ENCODE assay signal across 8 mouse cellular contexts in genomic region chr4:155841651-155842270, GRCm38 (mm10). TPM values are rescaled to one million over a fixed set of nuclear protein-coding genes. Genes with fewer than 3 reads are reported as not detected.
A peak's percentile ranks its signal among the peaks of the same experiment; 100 is the strongest.
DNase-seq lines count a peak whose midpoint lies in the region; ATAC-seq and TF ChIP-seq lines count a peak whose summit lies in the region.

No protein-coding gene starts in this region.

- TF ChIP-seq CTCF in forebrain, postnatal 0 days (IDR thresholded peaks at IDR 0.05; ENCODE audit: low read depth) = no peak
- no peak for TF ChIP-seq CTCF in small intestine, adult 2 months (IDR thresholded peaks at IDR 0.05; ENCODE audit: extremely low read depth, insufficient read length, insufficient replicate concordance, low read depth, low read length)

- H3K9me3 ChIP-seq in forebrain, embryonic 10.5 days = no peaks in the 10 kb centered on the region; the same call in 1 of the 2 replicates
- H3K9me3 ChIP-seq in forebrain, postnatal 0 days (ENCODE audit: low read length) = no peaks in the 10 kb centered on the region
- H3K9me3 ChIP-seq in limb, embryonic 11.5 days (ENCODE audit: control insufficient read depth, low read length) = no peaks in the 10 kb centered on the region

- ATAC-seq in forebrain, postnatal 0 days = no peak
- ATAC-seq in limb, embryonic 11.5 days (ENCODE audit: insufficient number of reproducible peaks, low FRiP score, low TSS enrichment, low read depth) = 0 out of 2 replicates have a peak, but pooled peaks have one; percentile 5
- no peak for ATAC-seq in inflammation-experienced regulatory T-cells, adult 6 months

- H3K36me3 ChIP-seq in forebrain, embryonic 10.5 days (replicated peaks) = peaks cover 24% of the 10 kb centered on the region
- 0 out of 2 replicates have a peak, but pooled peaks cover 4% of the 10 kb centered on the region for H3K36me3 ChIP-seq in forebrain, postnatal 0 days (ENCODE audit: insufficient read depth)
- H3K36me3 ChIP-seq in limb, embryonic 11.5 days (ENCODE audit: control insufficient read depth, insufficient read depth, low read length) = no peaks in the 10 kb centered on the region
- H3K36me3 ChIP-seq in small intestine, adult 2 months (ENCODE audit: control insufficient read depth, insufficient read depth, low read length) = no peaks in the 10 kb centered on the region

- 0 out of 2 replicates have a peak overlapping the region, but pooled peaks have one; percentile 73 for H3K27ac ChIP-seq in forebrain, embryonic 10.5 days
- no peak overlapping the region for H3K27ac ChIP-seq in forebrain, postnatal 0 days (ENCODE audit: low read depth, low read length)
- H3K27ac ChIP-seq in limb, embryonic 11.5 days (replicated peaks; ENCODE audit: low read depth, low read length) = no peak overlapping the region
- no peak overlapping the region for H3K27ac ChIP-seq in small intestine, adult 2 months (ENCODE audit: insufficient read depth, low read depth, low read length)

- peak overlapping the region; percentile 56 for H3K4me3 ChIP-seq in forebrain, embryonic 10.5 days
- no peak overlapping the region for H3K4me3 ChIP-seq in forebrain, postnatal 0 days (ENCODE audit: low read depth, low read length)
- H3K4me3 ChIP-seq in limb, embryonic 11.5 days (ENCODE audit: low read depth, low read length) = no peak overlapping the region
- H3K4me3 ChIP-seq in small intestine, adult 2 months (ENCODE audit: low read depth, low read length) = peak overlapping the region; percentile 76

- H3K9ac ChIP-seq in forebrain, postnatal 0 days = no peak overlapping the region
- H3K9ac ChIP-seq in limb, embryonic 11.5 days (ENCODE audit: low read length) = no peak overlapping the region

- no peak for DNase-seq in forebrain, embryonic 10.5 days (ENCODE audit: extremely low spot score, low spot score)
- DNase-seq in forebrain, postnatal 0 days = no peak
- DNase-seq in spleen, postnatal 4 days (ENCODE audit: low spot score in 2 of 2) = peak; percentile 16 to 69
- DNase-seq in spleen, postnatal 10 days (ENCODE audit: low spot score in 2 of 2) = no peak
- DNase-seq in limb, embryonic 11.5 days (ENCODE audit: low spot score) = no peak
- DNase-seq in right cerebral cortex, postnatal 36 days (ENCODE audit: low spot score in 2 of 2) = no peak

- 35% methylated on average over 38 of the region's 38 CpGs for WGBS in forebrain, embryonic 10.5 days
- 42% methylated on average over 38 of the region's 38 CpGs for WGBS in forebrain, postnatal 0 days
- 40% methylated on average over 38 of the region's 38 CpGs for WGBS in limb, embryonic 11.5 days
- 41% methylated on average over 38 of the region's 38 CpGs for WGBS in small intestine, adult 2 months

- peaks cover 48% of the 10 kb centered on the region for H3K4me1 ChIP-seq in forebrain, embryonic 10.5 days
- H3K4me1 ChIP-seq in forebrain, postnatal 0 days (ENCODE audit: insufficient read depth) = peaks cover 4% of the 10 kb centered on the region; the same call in 1 of the 2 replicates
- H3K4me1 ChIP-seq in limb, embryonic 11.5 days (ENCODE audit: control insufficient read depth, insufficient read depth, low read length) = peaks cover 11% of the 10 kb centered on the region
- H3K4me1 ChIP-seq in small intestine, adult 2 months (ENCODE audit: control insufficient read depth, insufficient read depth, insufficient read length, low read length) = peaks cover 14% of the 10 kb centered on the region

- no peak for TF ChIP-seq POLR2A in small intestine, adult 2 months (IDR thresholded peaks at IDR 0.05; ENCODE audit: low read depth, low read length)

- no peak overlapping the region for H3K4me2 ChIP-seq in forebrain, postnatal 0 days (ENCODE audit: low read depth)
- peak overlapping the region; percentile 55; the same call in 1 of the 2 replicates for H3K4me2 ChIP-seq in limb, embryonic 11.5 days (ENCODE audit: low read depth, severe bottlenecking)

- H3K27me3 ChIP-seq in forebrain, embryonic 10.5 days (ENCODE audit: poor library complexity, severe bottlenecking) = peaks cover 30% of the 10 kb centered on the region
- no peaks in the 10 kb centered on the region for H3K27me3 ChIP-seq in forebrain, postnatal 0 days (ENCODE audit: insufficient read depth, low read length)
- no peaks in the 10 kb centered on the region; the same call in 1 of the 2 replicates for H3K27me3 ChIP-seq in limb, embryonic 11.5 days (ENCODE audit: control insufficient read depth, insufficient read depth, low read length)
- no peaks in the 10 kb centered on the region for H3K27me3 ChIP-seq in small intestine, adult 2 months (ENCODE audit: control insufficient read depth, insufficient read depth, low read length)

RNA-seq across cellular contexts. Expression of gene Mxra8, which starts 2.3 kb away (rescaled TPM):
- 37.6 and 39.4 TPM in 2 replicates for polyA plus RNA-seq in forebrain, embryonic 10.5 days (2016; fragmentation: Nextera tagmentation; extraction: Ambion mirVana)
- 19.5 and 35.9 TPM in 2 replicates for total RNA-seq in forebrain, postnatal 0 days (2014; rRNA removed)
- polyA plus RNA-seq in forebrain, postnatal 0 days (2015; fragmentation: Nextera tagmentation; extraction: Ambion mirVana) = 25.0 and 30.5 TPM in 2 replicates
- polyA plus RNA-seq in limb, embryonic 11.5 days (2014; fragmentation: Nextera tagmentation; extraction: Ambion mirVana) = 41.8 and 49.3 TPM in 2 replicates
- 67.9 and 98.1 TPM in 2 replicates for polyA plus RNA-seq in small intestine, adult 2 months (2012; rRNA removed)
- 10 to 100 TPM in 2 of 3 experiments, under 1 TPM in 1; 0.69 to 18.3 (median 16.4) TPM for polyA plus RNA-seq in inflammation-experienced regulatory T-cells, adult 6 months (2017; shearing (Covaris generic))

RNA-seq across cellular contexts. Expression of gene Dvl1, which starts 5.4 kb away (rescaled TPM):
- polyA plus RNA-seq in forebrain, embryonic 10.5 days (2016; fragmentation: Nextera tagmentation; extraction: Ambion mirVana) = 4.6 and 5.3 TPM in 2 replicates
- total RNA-seq in forebrain, postnatal 0 days (2014; rRNA removed) = 118 and 120 TPM in 2 replicates
- 15.1 and 16.3 TPM in 2 replicates for polyA plus RNA-seq in forebrain, postnatal 0 days (2015; fragmentation: Nextera tagmentation; extraction: Ambion mirVana)
- 8.1 and 9.1 TPM in 2 replicates for polyA plus RNA-seq in limb, embryonic 11.5 days (2014; fragmentation: Nextera tagmentation; extraction: Ambion mirVana)
- polyA plus RNA-seq in small intestine, adult 2 months (2012; rRNA removed) = 111 and 153 TPM in 2 replicates
- polyA plus RNA-seq in inflammation-experienced regulatory T-cells, adult 6 months (2017; shearing (Covaris generic)) = 1 to 10 TPM; 2.0 to 3.8 (median 3.5) TPM

RNA-seq across cellular contexts. Expression of gene Aurkaip1, which starts 10.7 kb away (rescaled TPM):
- 165 and 172 TPM in 2 replicates for polyA plus RNA-seq in forebrain, embryonic 10.5 days (2016; fragmentation: Nextera tagmentation; extraction: Ambion mirVana)
- 90.9 and 93.0 TPM in 2 replicates for total RNA-seq in forebrain, postnatal 0 days (2014; rRNA removed)
- polyA plus RNA-seq in forebrain, postnatal 0 days (2015; fragmentation: Nextera tagmentation; extraction: Ambion mirVana) = 148 and 183 TPM in 2 replicates
- 132 and 138 TPM in 2 replicates for polyA plus RNA-seq in limb, embryonic 11.5 days (2014; fragmentation: Nextera tagmentation; extraction: Ambion mirVana)
- polyA plus RNA-seq in small intestine, adult 2 months (2012; rRNA removed) = 113 and 159 TPM in 2 replicates
- 100 to 1,000 TPM; 206 to 219 (median 211) TPM for polyA plus RNA-seq in inflammation-experienced regulatory T-cells, adult 6 months (2017; shearing (Covaris generic))

RNA-seq across cellular contexts. Expression of gene Tas1r3, which starts 21.4 kb away (rescaled TPM):
- 0.12 and 0.33 TPM in 2 replicates for polyA plus RNA-seq in forebrain, embryonic 10.5 days (2016; fragmentation: Nextera tagmentation; extraction: Ambion mirVana)
- total RNA-seq in forebrain, postnatal 0 days (2014; rRNA removed) = 0.54 and 0.67 TPM in 2 replicates
- polyA plus RNA-seq in forebrain, postnatal 0 days (2015; fragmentation: Nextera tagmentation; extraction: Ambion mirVana) = 0.14 and 0.22 TPM in 2 replicates
- 0.24 and 0.28 TPM in 2 replicates for polyA plus RNA-seq in limb, embryonic 11.5 days (2014; fragmentation: Nextera tagmentation; extraction: Ambion mirVana)
- 1.0 and 1.8 TPM in 2 replicates for polyA plus RNA-seq in small intestine, adult 2 months (2012; rRNA removed)
- polyA plus RNA-seq in inflammation-experienced regulatory T-cells, adult 6 months (2017; shearing (Covaris generic)) = under 1 TPM; 0.16 to 0.40 (median 0.30) TPM

RNA-seq across cellular contexts. Expression of gene Cptp, which starts 27.5 kb away (rescaled TPM):
- 21.2 and 24.0 TPM in 2 replicates for polyA plus RNA-seq in forebrain, embryonic 10.5 days (2016; fragmentation: Nextera tagmentation; extraction: Ambion mirVana)
- total RNA-seq in forebrain, postnatal 0 days (2014; rRNA removed) = 12.7 and 19.8 TPM in 2 replicates
- 18.7 and 22.8 TPM in 2 replicates for polyA plus RNA-seq in forebrain, postnatal 0 days (2015; fragmentation: Nextera tagmentation; extraction: Ambion mirVana)
- polyA plus RNA-seq in limb, embryonic 11.5 days (2014; fragmentation: Nextera tagmentation; extraction: Ambion mirVana) = 19.2 and 20.4 TPM in 2 replicates
- polyA plus RNA-seq in small intestine, adult 2 months (2012; rRNA removed) = 65.7 and 69.1 TPM in 2 replicates
- 10 to 100 TPM; 14.2 to 19.2 (median 19.1) TPM for polyA plus RNA-seq in inflammation-experienced regulatory T-cells, adult 6 months (2017; shearing (Covaris generic))

Comparison
In these comparisons a context has a peak if more than half of its experiments do, and no peak if none do; other contexts are left out.
1. DNase-seq: peak in spleen, postnatal 4 days (2 of 2); none in forebrain, embryonic 10.5 days (single experiment), forebrain, postnatal 0 days (single experiment), spleen, postnatal 10 days (0 of 2), limb, embryonic 11.5 days (single experiment) and right cerebral cortex, postnatal 36 days (0 of 2).
2. H3K4me3 ChIP-seq: peak in forebrain, embryonic 10.5 days (single experiment) and small intestine, adult 2 months (single experiment); none in forebrain, postnatal 0 days (single experiment) and limb, embryonic 11.5 days (single experiment).